ENCODE assay signal across 8 mouse cellular contexts in genomic region chr16:29198461-29198860, GRCm38 (mm10). TPM values are rescaled to one million over a fixed set of nuclear protein-coding genes. Genes with fewer than 3 reads are reported as not detected.
DNase-seq lines count a peak whose midpoint lies in the region; ATAC-seq lines count a peak whose summit lies in the region.

No protein-coding gene starts in this region.

- no peaks in the 10 kb centered on the region for H3K27me3 ChIP-seq in embryonic facial prominence, embryonic 14.5 days (replicated peaks; ENCODE audit: control insufficient read depth, insufficient read depth, low read length)
- H3K27me3 ChIP-seq in midbrain, embryonic 15.5 days (replicated peaks), result no peaks in the 10 kb centered on the region

- no peaks in the 10 kb centered on the region; the same call in 1 of the 2 replicates for H3K4me1 ChIP-seq in embryonic facial prominence, embryonic 14.5 days (ENCODE audit: control insufficient read depth, insufficient read depth, low read length)
- no peaks in the 10 kb centered on the region for H3K4me1 ChIP-seq in midbrain, embryonic 15.5 days

- 7% methylated on average over 5 of the region's 5 CpGs for WGBS in embryonic facial prominence, embryonic 14.5 days
- 16% methylated on average over 5 of the region's 5 CpGs for WGBS in midbrain, embryonic 15.5 days

- no peak overlapping the region for H3K4me3 ChIP-seq in embryonic facial prominence, embryonic 14.5 days (ENCODE audit: low read depth, low read length)
- no peak overlapping the region for H3K4me3 ChIP-seq in midbrain, embryonic 15.5 days

- no peak overlapping the region for H3K9ac ChIP-seq in embryonic facial prominence, embryonic 14.5 days (ENCODE audit: low read depth, low read length)
- H3K9ac ChIP-seq in midbrain, embryonic 15.5 days, result no peak overlapping the region

- H3K36me3 ChIP-seq in embryonic facial prominence, embryonic 14.5 days (ENCODE audit: control insufficient read depth, insufficient read depth, low read length), result no peaks in the 10 kb centered on the region
- H3K36me3 ChIP-seq in midbrain, embryonic 15.5 days (replicated peaks), result no peaks in the 10 kb centered on the region

- peak; percentile 48 for DNase-seq in kidney, postnatal 10 days
- no peak for DNase-seq in kidney, adult 18-20 months
- peak; percentile 90 for DNase-seq in embryonic facial prominence, embryonic 14.5 days (ENCODE audit: low spot score)
- DNase-seq in heart, postnatal 14 days, result peak; percentile 44 to 48
- peak; percentile 19 for DNase-seq in right cerebral cortex, postnatal 14 days
- no peak for DNase-seq in testis, postnatal 10 days (ENCODE audit: low spot score)
- DNase-seq in T-cell, adult 2 months (ENCODE audit: low spot score), result no peak

- H3K4me2 ChIP-seq in embryonic facial prominence, embryonic 14.5 days (ENCODE audit: low read depth, low read length), result no peak overlapping the region
- H3K4me2 ChIP-seq in midbrain, embryonic 15.5 days, result no peak overlapping the region

- no peaks in the 10 kb centered on the region for H3K9me3 ChIP-seq in embryonic facial prominence, embryonic 14.5 days (ENCODE audit: control insufficient read depth, low read length)
- H3K9me3 ChIP-seq in midbrain, embryonic 15.5 days, result no peaks in the 10 kb centered on the region

- intact Hi-C loops in heart, postnatal 14 days (cut with DNase I), result no loop called here

- peak; percentile 88 for ATAC-seq in embryonic facial prominence, embryonic 14.5 days (ENCODE audit: low read depth)
- no peak for ATAC-seq in midbrain, embryonic 15.5 days (replicated peaks)

- no peak overlapping the region for H3K27ac ChIP-seq in embryonic facial prominence, embryonic 14.5 days (replicated peaks; ENCODE audit: low read depth, low read length)
- no peak overlapping the region for H3K27ac ChIP-seq in midbrain, embryonic 15.5 days

RNA-seq across cellular contexts. Expression of gene Hrasls, which starts 11.0 kb away (rescaled TPM):
- polyA plus RNA-seq in embryonic facial prominence, embryonic 14.5 days (2014; fragmentation: Nextera tagmentation; extraction: Ambion mirVana), result 2.2 and 2.7 TPM in 2 replicates
- 10 to 100 TPM; 15.8 to 16.5 TPM for total RNA-seq in heart, postnatal 14 days (2021)
- 4.7 and 4.8 TPM in 2 replicates for polyA plus RNA-seq in midbrain, embryonic 15.5 days (2015; fragmentation: Nextera tagmentation; extraction: Ambion mirVana)

Comparison
In these comparisons a context has a peak if more than half of its experiments do, and no peak if none do; other contexts are left out.
1. DNase-seq: peak in kidney, postnatal 10 days (single experiment), embryonic facial prominence, embryonic 14.5 days (single experiment), heart, postnatal 14 days (2 of 2) and right cerebral cortex, postnatal 14 days (single experiment); none in kidney, adult 18-20 months (single experiment), testis, postnatal 10 days (single experiment) and T-cell, adult 2 months (single experiment).